In the genomic region with DNA sequence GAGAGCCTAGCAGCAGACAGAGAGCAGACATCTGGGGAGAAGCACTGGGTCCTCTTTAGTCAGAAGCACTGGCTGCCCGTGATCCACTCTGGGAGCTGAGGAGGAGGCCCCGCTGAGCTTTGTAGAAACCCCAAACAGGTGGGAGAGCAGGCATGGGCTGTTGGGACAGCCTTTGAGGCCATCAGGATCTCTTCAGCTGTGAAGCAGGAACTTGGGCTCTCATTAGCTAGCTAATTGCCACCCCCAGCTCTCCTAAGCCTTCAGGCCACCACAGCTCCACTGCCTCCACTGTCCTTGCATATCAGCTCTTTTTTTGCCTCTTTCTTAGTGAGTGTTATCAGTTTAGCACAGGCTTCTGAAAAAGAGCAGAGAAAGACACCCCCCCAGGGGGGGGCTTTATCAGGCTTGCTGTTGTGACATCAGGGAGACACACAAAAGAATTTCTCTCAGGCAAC, we compare ENCODE assay signal across 11 mouse cellular contexts. TPM values are rescaled to one million over a fixed set of nuclear protein-coding genes. Genes with fewer than 3 reads are reported as not detected.
DNase-seq lines count a peak whose midpoint lies in the region; ATAC-seq and TF ChIP-seq lines count a peak whose summit lies in the region.
"Had no signal": no experiment of that assay in that cellular context is flagged by ENCODE, and none has a peak within 500 bp of the region (broad histone marks: within the 10 kb centered on the region; RNA-seq: fewer than 3 reads in every experiment).

No protein-coding gene starts in this region.

- intact Hi-C loops in heart, postnatal 36 days (cut with DNase I): no loop called here

- H3K4me1 ChIP-seq in heart, embryonic 14.5 days (ENCODE audit: control insufficient read depth in 2 of 2, insufficient read depth in 2 of 2, low read length in 2 of 2): peaks cover 0 to 5% of the 10 kb centered on the region in 2 experiments; a peak in 2 of 4 replicates
- H3K4me1 ChIP-seq in G1E (ENCODE audit: insufficient read depth, low read depth, low read length): peaks cover 62% of the 10 kb centered on the region
- H3K4me1 ChIP-seq in liver, embryonic 12.5 days: peaks cover 73% of the 10 kb centered on the region

- no peak overlapping the region for H3K4me2 ChIP-seq in heart, embryonic 14.5 days (ENCODE audit: low read length)
- H3K4me2 ChIP-seq in liver, embryonic 12.5 days: peak overlapping the region; percentile 71

- no peaks in the 10 kb centered on the region for H3K9me3 ChIP-seq in heart, embryonic 14.5 days (ENCODE audit: control insufficient read depth, low read length)
- H3K9me3 ChIP-seq in G1E (replicated peaks): no peaks in the 10 kb centered on the region
- no peaks in the 10 kb centered on the region for H3K9me3 ChIP-seq in liver, embryonic 12.5 days (replicated peaks)

- H3K36me3 ChIP-seq in heart, embryonic 14.5 days (ENCODE audit: control insufficient read depth, insufficient read depth, low read length): no peaks in the 10 kb centered on the region
- peaks cover 6% of the 10 kb centered on the region for H3K36me3 ChIP-seq in G1E (replicated peaks)
- H3K36me3 ChIP-seq in liver, embryonic 12.5 days: no peaks in the 10 kb centered on the region

- no peak overlapping the region for H3K4me3 ChIP-seq in heart, embryonic 14.5 days (ENCODE audit: control insufficient read depth in 1 of 2, insufficient read depth in 1 of 2, low read depth in 1 of 2, low read length in 2 of 2)
- peak overlapping the region; percentile 62; the same call in 1 of the 2 replicates for H3K4me3 ChIP-seq in G1E (ENCODE audit: low read depth, low read length)
- peak overlapping the region; percentile 43 for H3K4me3 ChIP-seq in liver, embryonic 12.5 days

- DNase-seq in heart, postnatal 36 days: no peak
- DNase-seq in G1E (ENCODE audit: low spot score): peak; percentile 61
- DNase-seq in adrenal gland, adult 2 months: no peak
- no peak for DNase-seq in adrenal gland, postnatal 4 days (ENCODE audit: low spot score in 2 of 2)
- no peak for DNase-seq in gastrocnemius, adult 18-20 months (ENCODE audit: low spot score)

- H3K27me3 ChIP-seq in heart, embryonic 14.5 days (ENCODE audit: control insufficient read depth, insufficient read depth, low read length): no peaks in the 10 kb centered on the region
- H3K27me3 ChIP-seq in G1E (ENCODE audit: insufficient read depth, low read length): no peaks in the 10 kb centered on the region
- H3K27me3 ChIP-seq in liver, embryonic 12.5 days (replicated peaks): no peaks in the 10 kb centered on the region

- WGBS in heart, embryonic 14.5 days: 30% methylated on average over 2 of the region's 2 CpGs
- WGBS in liver, embryonic 12.5 days (ENCODE audit: insufficient replicate concordance): 28% methylated on average over 2 of the region's 2 CpGs

- H3K27ac ChIP-seq in heart, embryonic 14.5 days (replicated peaks in 1 of 2; ENCODE audit: control insufficient read depth in 1 of 2, insufficient read depth in 1 of 2, low read depth in 2 of 2, low read length in 2 of 2): no peak overlapping the region
- peak overlapping the region; percentile 97 for H3K27ac ChIP-seq in liver, embryonic 12.5 days
- H3K27ac ChIP-seq: kidney, postnatal 0 days had no signal

- no peak for TF ChIP-seq CTCF in G1E (IDR thresholded peaks at IDR 0.05; ENCODE audit: low read depth, low read length)

- no peak for ATAC-seq in heart, embryonic 14.5 days (ENCODE audit: insufficient number of reproducible peaks, insufficient read depth, low FRiP score, low read depth)
- peak; percentile 88 for ATAC-seq in G1E (ENCODE audit: extremely low read depth, insufficient number of reproducible peaks, low FRiP score, poor library complexity, severe bottlenecking)
- peak; percentile 63 for ATAC-seq in common myeloid progenitor, adult 5-6 weeks (replicated peaks; ENCODE audit: low read depth, poor library complexity, severe bottlenecking)
- ATAC-seq in liver, embryonic 12.5 days: peak; percentile 94
- ATAC-seq: CD4-positive, CD25-positive, alpha-beta regulatory T cell, adult 4 months had no signal

- H3K9ac ChIP-seq in heart, embryonic 14.5 days (ENCODE audit: low read length): peak overlapping the region; percentile 16; the same call in 1 of the 2 replicates
- peak overlapping the region; percentile 70 for H3K9ac ChIP-seq in liver, embryonic 12.5 days

RNA-seq across cellular contexts. Expression of a gene that starts 11.5 kb away (rescaled TPM):
- 457 and 471 TPM in 2 replicates for polyA plus RNA-seq in heart, embryonic 14.5 days (2014; fragmentation: Nextera tagmentation; extraction: Ambion mirVana)
- total RNA-seq in heart, postnatal 36 days (2021): 100 to 1,000 TPM; 190 to 198 TPM
- total RNA-seq in G1E (2014; fragmentation: Nextera tagmentation) (483 and 552 TPM in 2 replicates), G1E (2017) (1,860 and 1,876 TPM in 2 replicates)
- polyA plus RNA-seq in G1E (2012): 171 and 204 TPM in 2 replicates
- 1,320 and 1,371 TPM in 2 replicates for total RNA-seq in common myeloid progenitor, adult 5-6 weeks (2017)
- polyA plus RNA-seq in liver, embryonic 12.5 days (2016; fragmentation: Nextera tagmentation; extraction: Ambion mirVana): 702 and 711 TPM in 2 replicates
- 100 to 1,000 TPM; 299 to 305 TPM for total RNA-seq in adrenal gland, adult 2 months (2021)
- 30.0 and 43.5 TPM in 2 replicates for polyA plus RNA-seq in adrenal gland, adult 2 months (2012; rRNA removed)
- 100 to 1,000 TPM; 445 to 477 TPM for total RNA-seq in adrenal gland, postnatal 4 days (2021)
- total RNA-seq in gastrocnemius, adult 18-20 months (2021): 100 to 1,000 TPM in 1 of 2 experiments, 10 to 100 TPM in 1; 83.2 to 106 TPM

RNA-seq across cellular contexts. Expression of a gene that starts 26.8 kb away (rescaled TPM):
- polyA plus RNA-seq in heart, embryonic 14.5 days (2014; fragmentation: Nextera tagmentation; extraction: Ambion mirVana): 0.96 and 1.7 TPM in 2 replicates
- under 1 TPM; 0.19 to 0.24 TPM for total RNA-seq in heart, postnatal 36 days (2021)
- 23.9 and 30.3 TPM in 2 replicates for total RNA-seq in G1E (2014; fragmentation: Nextera tagmentation)
- 17.8 and 19.9 TPM in 2 replicates for total RNA-seq in G1E (2017)
- polyA plus RNA-seq in G1E (2012): 3.5 and 6.4 TPM in 2 replicates
- total RNA-seq in common myeloid progenitor, adult 5-6 weeks (2017): 4.3 and 8.9 TPM in 2 replicates
- polyA plus RNA-seq in liver, embryonic 12.5 days (2016; fragmentation: Nextera tagmentation; extraction: Ambion mirVana): 4.7 and 5.6 TPM in 2 replicates
- 1 to 10 TPM; 1.8 to 3.1 TPM for total RNA-seq in adrenal gland, adult 2 months (2021)
- 0.61 and 0.83 TPM in 2 replicates for polyA plus RNA-seq in adrenal gland, adult 2 months (2012; rRNA removed)
- total RNA-seq in adrenal gland, postnatal 4 days (2021): 1 to 10 TPM; 4.9 to 5.7 TPM
- 1 to 10 TPM; 1.2 to 1.4 TPM for total RNA-seq in gastrocnemius, adult 18-20 months (2021)

RNA-seq across cellular contexts. Expression of a gene that starts 47.7 kb away (rescaled TPM):
- 75.1 and 81.3 TPM in 2 replicates for polyA plus RNA-seq in heart, embryonic 14.5 days (2014; fragmentation: Nextera tagmentation; extraction: Ambion mirVana)
- total RNA-seq in heart, postnatal 36 days (2021): 10 to 100 TPM; 30.8 to 35.9 TPM
- total RNA-seq in G1E (2014; fragmentation: Nextera tagmentation) (46.6 and 60.7 TPM in 2 replicates), G1E (2017) (35.7 and 41.7 TPM in 2 replicates)
- polyA plus RNA-seq in G1E (2012): 14.0 and 19.4 TPM in 2 replicates
- 22.8 and 30.0 TPM in 2 replicates for total RNA-seq in common myeloid progenitor, adult 5-6 weeks (2017)
- 40.4 and 48.6 TPM in 2 replicates for polyA plus RNA-seq in liver, embryonic 12.5 days (2016; fragmentation: Nextera tagmentation; extraction: Ambion mirVana)
- 10 to 100 TPM; 30.8 to 38.1 TPM for total RNA-seq in adrenal gland, adult 2 months (2021)
- polyA plus RNA-seq in adrenal gland, adult 2 months (2012; rRNA removed): 13.1 and 18.3 TPM in 2 replicates
- 10 to 100 TPM; 38.9 to 42.3 TPM for total RNA-seq in adrenal gland, postnatal 4 days (2021)
- 10 to 100 TPM; 40.6 to 45.1 TPM for total RNA-seq in gastrocnemius, adult 18-20 months (2021)

RNA-seq across cellular contexts. Expression of a gene that starts 48.8 kb away (rescaled TPM):
- polyA plus RNA-seq in heart, embryonic 14.5 days (2014; fragmentation: Nextera tagmentation; extraction: Ambion mirVana): 0.73 and 2.5 TPM in 2 replicates
- total RNA-seq in heart, postnatal 36 days (2021): not detected
- total RNA-seq in G1E (2014; fragmentation: Nextera tagmentation): not detected in 2 replicates
- 0.46 TPM in 1 of 2 replicates, not detected in the other for total RNA-seq in G1E (2017)
- not detected in 2 replicates for polyA plus RNA-seq in G1E (2012)
- not detected in 2 replicates for total RNA-seq in common myeloid progenitor, adult 5-6 weeks (2017)
- polyA plus RNA-seq in liver, embryonic 12.5 days (2016; fragmentation: Nextera tagmentation; extraction: Ambion mirVana): 0.72 and 0.73 TPM in 2 replicates
- not detected for total RNA-seq in adrenal gland, adult 2 months (2021)
- polyA plus RNA-seq in adrenal gland, adult 2 months (2012; rRNA removed): not detected in 2 replicates
- 1 to 10 TPM in 1 of 2 experiments, not detected in 1; 5.6 TPM for total RNA-seq in adrenal gland, postnatal 4 days (2021)
- total RNA-seq in gastrocnemius, adult 18-20 months (2021): not detected
- total RNA-seq: left cerebral cortex, adult 18-20 months had no signal

Comparison
In these comparisons a context has a peak if more than half of its experiments do, and no peak if none do; other contexts are left out.
1. H3K4me3 ChIP-seq: peak in G1E (single experiment) and liver, embryonic 12.5 days (single experiment); none in heart, embryonic 14.5 days (0 of 2).